Mouse (Mus musculus): ENCODE results near the gene Ftl1. TPM values are rescaled to one million over a fixed set of nuclear protein-coding genes. Genes with fewer than 3 reads are reported as not detected.

Ftl1 gene
- polyA plus RNA-seq, 1 experiment from 2014 or later: 5,518 TPM

DNA sequence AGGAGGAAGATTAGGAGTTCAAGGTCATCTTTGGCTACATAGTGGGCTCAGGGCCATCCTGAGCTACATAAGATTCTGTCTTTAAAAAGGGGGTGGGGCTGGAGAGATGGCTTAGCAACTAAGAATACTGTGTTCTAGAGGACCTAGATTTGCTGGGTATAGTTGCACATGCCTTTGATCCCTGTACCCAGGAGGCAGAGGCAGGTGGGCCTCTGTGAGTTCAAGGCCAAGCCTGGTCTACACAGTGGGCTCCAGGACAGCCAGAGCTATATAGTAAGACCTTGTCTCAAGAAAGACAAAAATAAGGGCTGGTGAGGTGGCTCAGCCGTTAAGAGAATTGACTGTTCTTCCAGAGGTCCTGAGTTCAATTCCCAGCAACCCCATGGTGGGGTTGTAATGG, 9.7 kb downstream of the Ftl1 start:
- Histone ChIP-seq H3K9ac (replicated peaks) (no peak overlapping the region), H3K4me1 (ENCODE audit: insufficient read depth) (no peaks in the 10 kb centered on the region), H3K27ac (ENCODE audit: low read depth) (no peak overlapping the region), H3K9me3 (ENCODE audit: low read length) (no peaks in the 10 kb centered on the region), H3K27me3 (ENCODE audit: insufficient read depth, low read length) (no peaks in the 10 kb centered on the region), H3K4me2 (ENCODE audit: low read depth, low read length) (no peak overlapping the region), H3K4me3 (ENCODE audit: low read depth, low read length) (no peak overlapping the region), H3K36me3 (replicated peaks; ENCODE audit: insufficient read depth, low read length) (peaks cover 13% of the 10 kb centered on the region; the same call in 1 of the 2 replicates)
- no peak for TF ChIP-seq CTCF (IDR thresholded peaks at IDR 0.05; ENCODE audit: low read depth)
- DNase-seq: no peak
- ATAC-seq: no peak
- 86% methylated on average over 1 of the region's 1 CpGs for WGBS (ENCODE audit: insufficient replicate concordance)

DNA sequence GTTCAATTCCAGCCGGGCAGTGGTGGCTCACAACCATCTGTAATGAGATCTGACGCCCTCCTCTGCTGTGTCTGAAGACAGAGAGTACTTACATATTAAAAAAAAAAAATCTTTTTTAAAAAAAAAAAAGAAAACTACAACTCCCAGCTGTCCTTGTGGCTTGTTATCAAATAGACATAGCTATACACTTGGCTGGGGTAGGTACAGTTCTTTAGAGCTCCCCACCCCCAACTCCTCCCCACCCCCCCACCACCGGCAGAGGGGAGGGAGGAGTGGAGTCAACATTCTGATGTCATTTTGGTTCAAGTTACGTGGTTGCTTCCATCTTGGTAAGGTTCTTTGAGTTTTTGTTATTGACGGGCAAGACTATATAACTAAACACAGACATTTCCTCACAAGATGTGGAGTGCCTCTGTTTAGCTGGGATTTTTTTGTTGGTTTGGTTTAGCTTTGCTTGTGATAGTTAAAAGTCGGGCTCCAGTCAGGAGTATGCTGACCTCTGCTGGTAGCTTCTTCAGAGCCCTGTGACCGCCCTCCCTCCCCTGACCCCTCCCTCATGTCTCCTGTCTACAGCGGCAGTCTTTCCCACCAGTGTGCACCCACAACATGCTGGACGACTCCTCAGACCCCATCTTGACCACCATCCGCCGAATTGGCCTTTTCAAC, 12.2 kb downstream of the Ftl1 start:
- TF ChIP-seq CTCF (IDR thresholded peaks at IDR 0.05; ENCODE audit: low read depth) (peak; percentile 67), EP300 (IDR thresholded peaks at IDR 0.05; ENCODE audit: low read depth) (no peak)
- Histone ChIP-seq H3K9me3 (ENCODE audit: low read length) (no peaks in the 10 kb centered on the region), H3K4me1 (ENCODE audit: insufficient read depth) (no peaks in the 10 kb centered on the region), H3K36me3 (replicated peaks; ENCODE audit: insufficient read depth, low read length) (peaks cover 27% of the 10 kb centered on the region), H3K9ac (replicated peaks) (no peak overlapping the region), H3K27ac (ENCODE audit: low read depth) (no peak overlapping the region), H3K27me3 (ENCODE audit: insufficient read depth, low read length) (no peaks in the 10 kb centered on the region), H3K4me2 (ENCODE audit: low read depth, low read length) (no peak overlapping the region), H3K4me3 (ENCODE audit: low read depth, low read length) (no peak overlapping the region)
- peak; percentile 66 for ATAC-seq
- WGBS (ENCODE audit: insufficient replicate concordance): 31% methylated on average over 11 of the region's 11 CpGs
- DNase-seq: peak; percentile 61

DNA sequence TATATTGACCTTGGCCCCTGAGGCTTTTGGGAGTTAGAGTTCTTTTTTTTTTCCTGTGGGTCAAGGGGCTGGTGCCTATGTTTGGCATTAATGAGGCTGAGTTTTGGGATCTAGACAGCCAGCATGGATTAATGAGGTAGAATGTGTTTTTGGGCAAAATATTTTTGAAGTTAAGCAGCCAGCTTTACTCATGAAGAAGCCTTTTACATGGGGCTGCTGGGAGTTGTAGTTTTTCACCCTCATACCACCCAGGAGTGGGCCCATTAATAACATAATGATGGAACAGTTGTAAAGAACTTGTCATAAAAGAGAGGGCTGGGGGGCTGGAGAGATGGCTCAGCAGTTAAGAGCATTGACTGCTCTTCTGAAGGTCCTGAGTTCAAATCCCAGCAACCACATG, 13.1 kb downstream of the Ftl1 start:
- DNase-seq: no peak
- H3K27me3 ChIP-seq (ENCODE audit: insufficient read depth, low read length): no peaks in the 10 kb centered on the region
- H3K4me3 ChIP-seq (ENCODE audit: low read depth, low read length): no peak overlapping the region
- H3K4me1 ChIP-seq (ENCODE audit: insufficient read depth): no peaks in the 10 kb centered on the region
- H3K36me3 ChIP-seq (replicated peaks; ENCODE audit: insufficient read depth, low read length): peaks cover 30% of the 10 kb centered on the region
- TF ChIP-seq CTCF (IDR thresholded peaks at IDR 0.05; ENCODE audit: low read depth): no peak
- no peak for TF ChIP-seq EP300 (IDR thresholded peaks at IDR 0.05; ENCODE audit: low read depth)
- H3K9me3 ChIP-seq (ENCODE audit: low read length): no peaks in the 10 kb centered on the region
- H3K4me2 ChIP-seq (ENCODE audit: low read depth, low read length): no peak overlapping the region
- H3K27ac ChIP-seq (ENCODE audit: low read depth): no peak overlapping the region
- no peak overlapping the region for H3K9ac ChIP-seq (replicated peaks)
- ATAC-seq: no peak

DNA sequence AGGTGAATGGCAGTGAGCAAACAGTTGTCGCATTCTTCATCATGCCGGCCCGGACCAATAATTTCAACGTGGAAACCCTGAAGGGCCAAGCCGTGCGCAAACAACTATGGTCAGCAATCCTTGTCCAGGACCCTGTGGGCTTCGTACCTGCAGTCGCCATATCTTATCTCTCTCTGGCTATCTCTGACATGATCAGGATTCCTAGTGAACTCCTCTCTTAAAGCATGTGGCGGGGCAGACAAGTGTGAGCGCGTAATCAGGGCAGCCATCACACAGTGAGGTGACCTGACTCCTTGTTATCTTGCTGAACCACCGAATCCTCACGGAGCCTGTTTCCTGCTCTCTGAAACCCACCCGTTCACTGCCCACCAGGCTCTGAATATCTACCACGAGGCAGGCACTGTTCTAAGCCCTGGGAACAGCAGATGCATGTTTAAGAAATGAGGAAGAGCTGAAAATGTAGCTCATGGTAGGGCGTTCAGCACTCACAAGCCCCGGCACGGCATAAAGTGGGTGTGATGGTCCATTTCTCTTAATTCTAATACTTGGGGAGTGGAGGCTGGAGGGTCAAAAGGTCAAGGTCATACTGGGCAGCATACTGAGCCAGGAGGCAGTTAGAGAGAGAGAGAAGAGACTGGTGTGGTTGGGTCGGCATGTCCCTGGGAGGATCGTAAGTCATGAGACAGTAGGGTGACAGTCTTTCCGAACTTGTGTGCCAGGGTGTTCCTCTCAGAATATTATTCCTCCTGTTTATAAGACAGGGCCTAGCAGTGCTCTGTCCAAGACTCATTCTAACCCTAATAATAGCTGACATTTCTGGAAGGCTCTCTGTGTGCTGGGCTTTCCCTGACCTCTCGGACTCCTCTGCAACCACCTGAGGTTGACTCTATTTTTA, 15.9 kb downstream of the Ftl1 start:
- Histone ChIP-seq H3K4me2 (ENCODE audit: low read depth, low read length) (no peak overlapping the region), H3K4me1 (ENCODE audit: insufficient read depth) (no peaks in the 10 kb centered on the region), H3K27ac (ENCODE audit: low read depth) (no peak overlapping the region), H3K4me3 (ENCODE audit: low read depth, low read length) (no peak overlapping the region), H3K27me3 (ENCODE audit: insufficient read depth, low read length) (no peaks in the 10 kb centered on the region), H3K9me3 (ENCODE audit: low read length) (no peaks in the 10 kb centered on the region), H3K36me3 (replicated peaks; ENCODE audit: insufficient read depth, low read length) (peaks cover 43% of the 10 kb centered on the region), H3K9ac (replicated peaks) (no peak overlapping the region)
- TF ChIP-seq EP300 (IDR thresholded peaks at IDR 0.05; ENCODE audit: low read depth): no peak
- TF ChIP-seq CTCF (IDR thresholded peaks at IDR 0.05; ENCODE audit: low read depth): no peak
- WGBS (ENCODE audit: insufficient replicate concordance): 67% methylated on average over 22 of the region's 22 CpGs
- no peak for ATAC-seq
- DNase-seq: no peak

DNA sequence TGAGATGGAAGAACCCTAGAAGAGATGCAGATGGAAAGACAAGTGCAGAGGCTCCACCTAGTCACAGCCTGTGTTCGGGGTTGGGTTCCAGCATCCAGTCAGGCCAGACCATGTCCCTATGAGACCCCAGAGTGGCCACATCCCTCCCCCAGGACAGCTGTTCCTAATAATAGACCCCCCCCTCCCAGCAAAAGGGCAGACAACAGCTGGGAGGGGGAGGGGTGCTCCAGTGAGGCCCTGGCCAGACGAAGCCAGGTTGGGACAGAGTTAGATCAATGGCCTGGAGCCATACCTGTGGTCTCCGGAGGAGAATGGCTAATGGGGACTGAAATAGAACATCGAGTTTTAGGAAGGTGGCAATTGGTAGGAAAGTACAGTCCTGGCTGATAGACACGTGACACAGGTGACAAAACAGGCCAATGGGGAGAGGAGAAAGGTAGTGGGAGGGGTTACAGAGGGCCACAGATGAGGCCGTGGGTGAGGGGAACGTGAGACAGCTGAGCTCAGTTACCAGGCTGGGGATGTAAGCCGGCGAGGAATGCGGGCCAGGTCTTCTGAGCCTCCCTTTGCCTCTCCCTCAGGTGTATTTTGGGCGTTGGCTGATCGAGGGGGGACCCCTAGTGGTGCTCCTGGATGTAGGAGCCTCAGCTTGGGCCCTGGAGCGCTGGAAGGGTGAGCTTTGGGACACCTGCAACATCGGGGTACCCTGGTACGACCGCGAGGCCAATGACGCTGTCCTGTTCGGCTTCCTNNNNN, 22.0 kb downstream of the Ftl1 start, which contains the start of gene Ruvbl2:
Gene Ruvbl2, minus strand, starts transcription at position 576 of the 756 bp plus-strand sequence.
- Histone ChIP-seq H3K9ac (replicated peaks) (no peak within 1 kb of the TSS), H3K4me2 (ENCODE audit: low read depth, low read length) (no peak within 1 kb of the TSS), H3K36me3 (replicated peaks; ENCODE audit: insufficient read depth, low read length) (peaks cover 24% of the 10 kb centered on the region), H3K4me1 (ENCODE audit: insufficient read depth) (peaks cover 42% of the 10 kb centered on the region), H3K27me3 (ENCODE audit: insufficient read depth, low read length) (no peaks in the 10 kb centered on the region), H3K27ac (ENCODE audit: low read depth) (no peak within 1 kb of the TSS), H3K4me3 (ENCODE audit: low read depth, low read length) (no peak within 1 kb of the TSS), H3K9me3 (ENCODE audit: low read length) (no peaks in the 10 kb centered on the region)
- 55% methylated on average over 19 of the region's 19 CpGs for WGBS (ENCODE audit: insufficient replicate concordance)
- no peak for TF ChIP-seq EP300 (IDR thresholded peaks at IDR 0.05; ENCODE audit: low read depth)
- TF ChIP-seq CTCF (IDR thresholded peaks at IDR 0.05; ENCODE audit: low read depth): peak; percentile 47
- DNase-seq (no peak), ATAC-seq (no peak; the same call in 1 of the 2 replicates)

DNA sequence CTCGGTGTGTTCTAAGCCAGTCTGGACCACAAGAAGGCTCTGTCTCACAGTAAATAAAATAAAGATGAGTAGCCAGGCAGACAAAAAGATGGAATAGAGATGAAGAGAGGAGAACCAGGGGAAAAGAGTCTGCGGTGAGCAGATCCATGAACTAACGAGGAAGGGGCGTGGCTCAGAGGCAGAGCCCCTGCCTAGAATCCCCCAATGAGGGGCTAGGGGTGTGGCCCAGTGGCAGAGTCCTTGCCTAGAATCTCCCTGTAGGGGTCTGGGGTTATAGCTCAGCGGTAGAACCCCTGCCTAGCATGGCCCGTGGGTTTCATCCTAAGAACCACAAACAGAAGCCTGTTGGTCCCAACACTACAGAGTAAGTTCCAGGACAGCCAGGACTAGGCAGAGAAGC, 22.6 kb downstream of the Ftl1 start:
- Histone ChIP-seq H3K27me3 (ENCODE audit: insufficient read depth, low read length) (no peaks in the 10 kb centered on the region), H3K9me3 (ENCODE audit: low read length) (no peaks in the 10 kb centered on the region), H3K4me1 (ENCODE audit: insufficient read depth) (peaks cover 45% of the 10 kb centered on the region), H3K9ac (replicated peaks) (no peak overlapping the region), H3K4me3 (ENCODE audit: low read depth, low read length) (no peak overlapping the region), H3K36me3 (replicated peaks; ENCODE audit: insufficient read depth, low read length) (peaks cover 20% of the 10 kb centered on the region), H3K27ac (ENCODE audit: low read depth) (no peak overlapping the region), H3K4me2 (ENCODE audit: low read depth, low read length) (no peak overlapping the region)
- no peak for TF ChIP-seq EP300 (IDR thresholded peaks at IDR 0.05; ENCODE audit: low read depth)
- no peak for TF ChIP-seq CTCF (IDR thresholded peaks at IDR 0.05; ENCODE audit: low read depth)
- 76% methylated on average over 6 of the region's 6 CpGs for whole genome bisulfite sequencing (ENCODE audit: insufficient replicate concordance)
- DNase-seq (no peak), ATAC-seq (no peak)

Measured in liver, postnatal 0 days (tissue).